Mouse (Mus musculus) 3134 (cell line): ENCODE measurements around the gene Xrcc6.

Source experiments
- DNase-seq: peaks from one replicate; pipeline ENCODE4 v3.0.0-alpha.2; 2011; ENCODE audit warnings: low spot score; ENCODE audit not compliant: insufficient read length; ENCODE audit errors: extremely low read depth

Gene Xrcc6

GRCm38 (mm10) chr15:81987646-81988045, at the start of gene Xrcc6:
TSS of gene Xrcc6 (plus strand) at chr15:81987835.
- DNase-seq: no peak

- no peak for DNase-seq
Observed at GRCm38 (mm10) chr15:81938246-81938645, 49.4 kb upstream of the Xrcc6 start.

- DNase-seq: no peak
Observed at GRCm38 (mm10) chr15:81939157-81939715, 48.4 kb upstream of the Xrcc6 start.

- DNase-seq: no peak
Observed at GRCm38 (mm10) chr15:81939774-81940173, 47.9 kb upstream of the Xrcc6 start.

GRCm38 (mm10) chr15:81940219-81940618, 47.4 kb upstream of the Xrcc6 start:
- DNase-seq: no peak

GRCm38 (mm10) chr15:81941010-81941409, 46.6 kb upstream of the Xrcc6 start:
- no peak for DNase-seq

- DNase-seq: no peak
Observed at GRCm38 (mm10) chr15:81943176-81943749, 44.4 kb upstream of the Xrcc6 start.

- DNase-seq: no peak
Observed at GRCm38 (mm10) chr15:81949076-81949475, 38.6 kb upstream of the Xrcc6 start.

- DNase-seq: no peak
Observed at GRCm38 (mm10) chr15:81949476-81950131, 38.0 kb upstream of the Xrcc6 start.

- DNase-seq: no peak
Observed at GRCm38 (mm10) chr15:81950716-81951115, 36.9 kb upstream of the Xrcc6 start.

GRCm38 (mm10) chr15:81951159-81951558, 36.5 kb upstream of the Xrcc6 start:
- DNase-seq: no peak

- no peak for DNase-seq
Observed at GRCm38 (mm10) chr15:81952310-81952709, 35.3 kb upstream of the Xrcc6 start.

- no peak for DNase-seq
Observed at GRCm38 (mm10) chr15:81954151-81954583, 33.5 kb upstream of the Xrcc6 start.

GRCm38 (mm10) chr15:81954716-81955115, 32.9 kb upstream of the Xrcc6 start:
- DNase-seq: no peak

- no peak for DNase-seq
Observed at GRCm38 (mm10) chr15:81955414-81955813, 32.2 kb upstream of the Xrcc6 start.

GRCm38 (mm10) chr15:81956457-81956856, 31.2 kb upstream of the Xrcc6 start:
- DNase-seq: no peak

- DNase-seq: no peak
Observed at GRCm38 (mm10) chr15:81957598-81957997, 30.0 kb upstream of the Xrcc6 start.

GRCm38 (mm10) chr15:81958906-81959305, 28.7 kb upstream of the Xrcc6 start:
- no peak for DNase-seq

GRCm38 (mm10) chr15:81960171-81961077, 27.2 kb upstream of the Xrcc6 start, which contains the start of gene Pmm1:
TSS of gene Pmm1 (minus strand) at chr15:81960930.
- peak; percentile 96 for DNase-seq

GRCm38 (mm10) chr15:81961078-81961451, 26.6 kb upstream of the Xrcc6 start:
- DNase-seq: no peak

- no peak for DNase-seq
Observed at GRCm38 (mm10) chr15:81964262-81964661, 23.4 kb upstream of the Xrcc6 start.
